Mouse (Mus musculus): ENCODE measurements around the gene Alox5. TPM values are rescaled to one million over a fixed set of nuclear protein-coding genes. Genes with fewer than 3 reads are reported as not detected.

Alox5 gene
- polyA plus RNA-seq, 1 experiment from 2014 or later: 1.2 TPM

- no peaks in the 10 kb centered on the region for H3K9me3 ChIP-seq (replicated peaks)
- H3K4me1 ChIP-seq: no peaks in the 10 kb centered on the region
- no peaks in the 10 kb centered on the region for H3K36me3 ChIP-seq
- no peak overlapping the region for H3K27ac ChIP-seq
- WGBS: 86% methylated on average over 4 of the region's 4 CpGs
- ATAC-seq (ENCODE audit: low FRiP score): no peak
- no peak overlapping the region for H3K9ac ChIP-seq
- H3K27me3 ChIP-seq: no peaks in the 10 kb centered on the region
- no peak overlapping the region for H3K4me2 ChIP-seq (replicated peaks)
- H3K4me3 ChIP-seq: no peak overlapping the region
Measured at GRCm38 (mm10) chr6:116440849-116441248, 20.1 kb downstream of the Alox5 start.

GRCm38 (mm10) chr6:116440447-116440846 is 20.5 kb downstream of the Alox5 start:
- H3K36me3 ChIP-seq: no peaks in the 10 kb centered on the region
- no peak for ATAC-seq (ENCODE audit: low FRiP score)
- no peaks in the 10 kb centered on the region for H3K9me3 ChIP-seq (replicated peaks)
- no peak overlapping the region for H3K4me3 ChIP-seq
- no peak overlapping the region for H3K9ac ChIP-seq
- WGBS: 71% methylated on average over 4 of the region's 4 CpGs
- H3K27ac ChIP-seq: no peak overlapping the region
- no peaks in the 10 kb centered on the region for H3K4me1 ChIP-seq
- no peak overlapping the region for H3K4me2 ChIP-seq (replicated peaks)
- H3K27me3 ChIP-seq: no peaks in the 10 kb centered on the region

- Histone ChIP-seq H3K9me3 (replicated peaks) (no peaks in the 10 kb centered on the region), H3K4me2 (replicated peaks) (no peak overlapping the region), H3K9ac (no peak overlapping the region), H3K36me3 (no peaks in the 10 kb centered on the region), H3K27ac (no peak overlapping the region), H3K27me3 (no peaks in the 10 kb centered on the region), H3K4me1 (no peaks in the 10 kb centered on the region), H3K4me3 (no peak overlapping the region)
- no peak for ATAC-seq (ENCODE audit: low FRiP score)
- WGBS: 91% methylated on average over 6 of the region's 6 CpGs
Measured at GRCm38 (mm10) chr6:116439531-116439930, 21.4 kb downstream of the Alox5 start.

GRCm38 (mm10) chr6:116438864-116439263 is 22.1 kb downstream of the Alox5 start:
- no peaks in the 10 kb centered on the region for H3K27me3 ChIP-seq
- no peaks in the 10 kb centered on the region for H3K36me3 ChIP-seq
- WGBS: 82% methylated on average over 6 of the region's 6 CpGs
- no peak overlapping the region for H3K27ac ChIP-seq
- no peaks in the 10 kb centered on the region for H3K9me3 ChIP-seq (replicated peaks)
- H3K9ac ChIP-seq: no peak overlapping the region
- no peak for ATAC-seq (ENCODE audit: low FRiP score)
- no peak overlapping the region for H3K4me2 ChIP-seq (replicated peaks)
- no peak overlapping the region for H3K4me3 ChIP-seq
- no peaks in the 10 kb centered on the region for H3K4me1 ChIP-seq

GRCm38 (mm10) chr6:116428282-116428681 is 32.7 kb downstream of the Alox5 start:
- Histone ChIP-seq H3K27ac (no peak overlapping the region), H3K4me1 (no peaks in the 10 kb centered on the region), H3K27me3 (no peaks in the 10 kb centered on the region), H3K4me3 (no peak overlapping the region), H3K9ac (no peak overlapping the region), H3K36me3 (no peaks in the 10 kb centered on the region), H3K4me2 (replicated peaks) (no peak overlapping the region), H3K9me3 (replicated peaks) (0 out of 2 replicates have a peak, but pooled peaks cover 3% of the 10 kb centered on the region)
- ATAC-seq (ENCODE audit: low FRiP score): no peak
- 62% methylated on average over 5 of the region's 5 CpGs for WGBS

- no peak for ATAC-seq (ENCODE audit: low FRiP score)
- Histone ChIP-seq H3K36me3 (no peaks in the 10 kb centered on the region), H3K27me3 (no peaks in the 10 kb centered on the region), H3K4me3 (no peak overlapping the region), H3K9me3 (replicated peaks) (0 out of 2 replicates have a peak, but pooled peaks cover 3% of the 10 kb centered on the region), H3K9ac (no peak overlapping the region), H3K4me2 (replicated peaks) (no peak overlapping the region), H3K27ac (no peak overlapping the region), H3K4me1 (no peaks in the 10 kb centered on the region)
- 81% methylated on average over 3 of the region's 3 CpGs for WGBS
Measured at GRCm38 (mm10) chr6:116427552-116427951, 33.4 kb downstream of the Alox5 start.

GRCm38 (mm10) chr6:116423664-116424063 is 37.3 kb downstream of the Alox5 start:
- Histone ChIP-seq H3K9ac (no peak overlapping the region), H3K4me1 (no peaks in the 10 kb centered on the region)
- 71% methylated on average over 2 of the region's 2 CpGs for WGBS

GRCm38 (mm10) chr6:116422991-116423390 is 38.0 kb downstream of the Alox5 start:
- H3K27ac ChIP-seq: no peak overlapping the region
- no peak overlapping the region for H3K4me2 ChIP-seq (replicated peaks)
- H3K4me3 ChIP-seq: no peak overlapping the region
- H3K9ac ChIP-seq: no peak overlapping the region
- no peaks in the 10 kb centered on the region for H3K36me3 ChIP-seq
- no peaks in the 10 kb centered on the region for H3K9me3 ChIP-seq (replicated peaks)
- WGBS: 95% methylated on average over 7 of the region's 7 CpGs
- no peak for ATAC-seq (ENCODE audit: low FRiP score)
- peaks cover 2% of the 10 kb centered on the region; the same call in 1 of the 2 replicates for H3K4me1 ChIP-seq
- no peaks in the 10 kb centered on the region for H3K27me3 ChIP-seq

More at GRCm38 (mm10) chr6:116423664-116424063, 37.3 kb downstream of the Alox5 start:
- Histone ChIP-seq H3K9me3 (replicated peaks) (no peaks in the 10 kb centered on the region), H3K36me3 (no peaks in the 10 kb centered on the region), H3K27me3 (no peaks in the 10 kb centered on the region), H3K4me3 (no peak overlapping the region), H3K4me2 (replicated peaks) (no peak overlapping the region), H3K27ac (no peak overlapping the region)
- ATAC-seq (ENCODE audit: low FRiP score): no peak

- no peak for ATAC-seq (ENCODE audit: low FRiP score)
- H3K27ac ChIP-seq: no peak overlapping the region
- WGBS: 89% methylated on average over 10 of the region's 10 CpGs
- H3K4me2 ChIP-seq (replicated peaks): no peak overlapping the region
- H3K4me3 ChIP-seq: no peak overlapping the region
- H3K4me1 ChIP-seq: peaks cover 2% of the 10 kb centered on the region; the same call in 1 of the 2 replicates
- no peaks in the 10 kb centered on the region for H3K9me3 ChIP-seq (replicated peaks)
- H3K36me3 ChIP-seq: no peaks in the 10 kb centered on the region
- no peak overlapping the region for H3K9ac ChIP-seq
- no peaks in the 10 kb centered on the region for H3K27me3 ChIP-seq
Measured at GRCm38 (mm10) chr6:116420271-116420670, 40.7 kb downstream of the Alox5 start.

- no peaks in the 10 kb centered on the region for H3K27me3 ChIP-seq
- H3K9ac ChIP-seq: no peak overlapping the region
- H3K4me1 ChIP-seq: peaks cover 2% of the 10 kb centered on the region; the same call in 1 of the 2 replicates
- no peaks in the 10 kb centered on the region for H3K36me3 ChIP-seq
- H3K4me3 ChIP-seq: no peak overlapping the region
- no peak for ATAC-seq (ENCODE audit: low FRiP score)
- no peak overlapping the region for H3K4me2 ChIP-seq (replicated peaks)
- no peak overlapping the region for H3K27ac ChIP-seq
- WGBS: 60% methylated on average over 6 of the region's 6 CpGs
- no peaks in the 10 kb centered on the region for H3K9me3 ChIP-seq (replicated peaks)
Measured at GRCm38 (mm10) chr6:116419699-116420098, 41.3 kb downstream of the Alox5 start.

GRCm38 (mm10) chr6:116418487-116418886 is 42.5 kb downstream of the Alox5 start:
- Histone ChIP-seq H3K36me3 (0 out of 2 replicates have a peak, but pooled peaks cover under 1% of the 10 kb centered on the region), H3K4me2 (replicated peaks) (no peak overlapping the region), H3K4me3 (no peak overlapping the region), H3K9ac (no peak overlapping the region), H3K27ac (no peak overlapping the region), H3K9me3 (replicated peaks) (no peaks in the 10 kb centered on the region), H3K4me1 (peaks cover 2% of the 10 kb centered on the region; the same call in 1 of the 2 replicates), H3K27me3 (no peaks in the 10 kb centered on the region)
- ATAC-seq (ENCODE audit: low FRiP score): no peak
- 83% methylated on average over 1 of the region's 1 CpGs for WGBS

- peaks cover 2% of the 10 kb centered on the region; the same call in 1 of the 2 replicates for H3K4me1 ChIP-seq
- no peak overlapping the region for H3K27ac ChIP-seq
- WGBS: 70% methylated on average over 6 of the region's 6 CpGs
- ATAC-seq (ENCODE audit: low FRiP score): no peak
- H3K4me2 ChIP-seq (replicated peaks): no peak overlapping the region
- H3K4me3 ChIP-seq: no peak overlapping the region
- no peaks in the 10 kb centered on the region for H3K9me3 ChIP-seq (replicated peaks)
- no peaks in the 10 kb centered on the region for H3K27me3 ChIP-seq
- no peak overlapping the region for H3K9ac ChIP-seq
- 0 out of 2 replicates have a peak, but pooled peaks cover 8% of the 10 kb centered on the region for H3K36me3 ChIP-seq
Measured at GRCm38 (mm10) chr6:116417518-116418315, 43.3 kb downstream of the Alox5 start.
